Mouse (Mus musculus) MEL (cell line): Measurements from ENCODE around the gene Extl1. TPM values are rescaled to one million over a fixed set of nuclear protein-coding genes. Genes with fewer than 3 reads are reported as not detected.

ENCODE experiments used
- DNase-seq: peaks from one replicate; pipeline ENCODE4 v3.0.0; 2011; ENCODE audit warnings: low read depth, low spot score
- H3K27ac ChIP-seq: 2 replicates; pipeline ENCODE4 v1.5.1; 2012; ENCODE audit warnings: low read depth, mild to moderate bottlenecking, control low read depth, low read length, moderate library complexity; ENCODE audit not compliant: control insufficient read depth
- H3K27me3 ChIP-seq, 2 experiments: fragments of 150-350 bp in 1 of 2; sonication (generic) in 1 of 2; 2 replicates each; pipeline ENCODE4 v1.6.1; 2012; ENCODE audit warnings: low read length in 2 of 2, mild to moderate bottlenecking in 2 of 2, improper control_type of control experiment in 1 of 2, moderate library complexity in 1 of 2; ENCODE audit not compliant: insufficient read depth in 2 of 2, control insufficient read depth in 1 of 2
- H3K36me3 ChIP-seq, 2 experiments: 2 replicates each; pipeline ENCODE4 v1.6.1; 2012 to 2014; ENCODE audit warnings: low read length in 2 of 2, improper control_type of control experiment in 1 of 2, inconsistent platforms in 1 of 2, mild to moderate bottlenecking in 1 of 2; ENCODE audit not compliant: insufficient read depth in 2 of 2, control insufficient read depth in 1 of 2
- H3K4me1 ChIP-seq, 2 experiments: fragments of 150-350 bp in 1 of 2; sonication (generic) in 1 of 2; 2 replicates each; pipeline ENCODE4 v1.6.1; 2012; ENCODE audit warnings: low read length in 2 of 2, improper control_type of control experiment in 1 of 2, mild to moderate bottlenecking in 1 of 2; ENCODE audit not compliant: insufficient read depth in 2 of 2, control insufficient read depth in 1 of 2
- H3K4me3 ChIP-seq, 2 experiments: fragments of 150-350 bp in 1 of 2; sonication (generic) in 1 of 2; 2 replicates each; pipeline ENCODE4 v1.5.1; 2012; ENCODE audit warnings: low read depth in 2 of 2, low read length in 2 of 2, mild to moderate bottlenecking in 2 of 2, moderate library complexity in 2 of 2, control low read depth in 1 of 2, improper control_type of control experiment in 1 of 2; ENCODE audit not compliant: control insufficient read depth in 1 of 2, insufficient read depth in 1 of 2
- H3K79me2 ChIP-seq: 2 replicates; pipeline ENCODE4 v1.6.1; 2012; ENCODE audit warnings: mild to moderate bottlenecking, low read length, moderate library complexity; ENCODE audit not compliant: control insufficient read depth, poor library complexity, insufficient read depth
- H3K9ac ChIP-seq: 2 replicates; pipeline ENCODE4 v1.6.1; 2012; ENCODE audit warnings: low read depth, mild to moderate bottlenecking, control low read depth, low read length, moderate library complexity; ENCODE audit not compliant: control insufficient read depth, poor library complexity, severe bottlenecking
- H3K9me3 ChIP-seq: fragments of 150-350 bp; sonication (generic); replicated peaks from 2 replicates; pipeline ENCODE4 v1.6.1; 2012; ENCODE audit warnings: mild to moderate bottlenecking, low read length, improper control_type of control experiment, moderate library complexity; ENCODE audit not compliant: insufficient read depth
- BHLHE40 ChIP-seq: IDR thresholded peaks from 2 replicates; pipeline ENCODE4 v1.6.1; 2012; ENCODE audit warnings: low read depth, mild to moderate bottlenecking, inconsistent platforms, low read length, improper control_type of control experiment, borderline replicate concordance
- CHD1 ChIP-seq: IDR thresholded peaks from 2 replicates; pipeline ENCODE4 v1.6.1; 2012; ENCODE audit warnings: low read depth, mild to moderate bottlenecking, inconsistent platforms, low read length, improper control_type of control experiment
- CHD2 ChIP-seq: IDR thresholded peaks from 2 replicates; pipeline ENCODE4 v1.6.1; 2011; ENCODE audit warnings: low read length, improper control_type of control experiment
- CTCF ChIP-seq, 3 experiments: IDR thresholded peaks in 2 of 3; conservative IDR thresholded peaks in 1 of 3; 2 replicates each; pipeline ENCODE4 v1.5.1; 2011 to 2012; ENCODE audit warnings: low read length in 3 of 3, low read depth in 2 of 3, mild to moderate bottlenecking in 2 of 3, improper control_type of control experiment in 1 of 3, inconsistent platforms in 1 of 3, mixed read lengths in 1 of 3, moderate library complexity in 1 of 3; ENCODE audit not compliant: control insufficient read depth in 1 of 3, insufficient read depth in 1 of 3, poor library complexity in 1 of 3, severe bottlenecking in 1 of 3
- E2F4 ChIP-seq: IDR thresholded peaks from 2 replicates; pipeline ENCODE4 v1.6.1; 2011; ENCODE audit warnings: low read depth, low read length, improper control_type of control experiment, borderline replicate concordance
- EP300 ChIP-seq, 2 experiments: IDR thresholded peaks; 2 replicates each; pipeline ENCODE4 v1.6.1; 2011; ENCODE audit warnings: improper control_type of control experiment in 2 of 2, low read length in 2 of 2, low read depth in 1 of 2, mild to moderate bottlenecking in 1 of 2
- GABPA ChIP-seq: IDR thresholded peaks from 2 replicates; pipeline ENCODE4 v1.6.1; 2012; ENCODE audit warnings: low read depth, mild to moderate bottlenecking, inconsistent platforms, low read length, improper control_type of control experiment, moderate library complexity
- GATA1 ChIP-seq: IDR thresholded peaks from 2 replicates; pipeline ENCODE4 v1.6.1; 2011; ENCODE audit warnings: low read depth, low read length, improper control_type of control experiment
- HCFC1 ChIP-seq: IDR thresholded peaks from 2 replicates; pipeline ENCODE4 v1.6.1; 2012; ENCODE audit warnings: low read depth, mild to moderate bottlenecking, inconsistent platforms, low read length, improper control_type of control experiment, moderate library complexity
- KAT2A ChIP-seq: conservative IDR thresholded peaks from 2 replicates; pipeline ENCODE4 v1.6.1; 2012; ENCODE audit warnings: low read depth, low read length, improper control_type of control experiment, inconsistent platforms
- MAFK ChIP-seq: IDR thresholded peaks from 2 replicates; pipeline ENCODE4 v1.6.1; 2011; ENCODE audit warnings: low read depth, mild to moderate bottlenecking, low read length, improper control_type of control experiment, borderline replicate concordance
- MAZ ChIP-seq: IDR thresholded peaks from 2 replicates; pipeline ENCODE4 v1.6.1; 2012; ENCODE audit warnings: low read depth, mild to moderate bottlenecking, inconsistent platforms, low read length, improper control_type of control experiment
- MEF2A ChIP-seq: IDR thresholded peaks from 2 replicates; pipeline ENCODE4 v1.6.1; 2014; ENCODE audit warnings: low read depth, mild to moderate bottlenecking, inconsistent platforms, low read length, improper control_type of control experiment; ENCODE audit not compliant: poor library complexity, insufficient replicate concordance, severe bottlenecking; ENCODE audit errors: extremely low read depth
- MXI1 ChIP-seq: IDR thresholded peaks from 2 replicates; pipeline ENCODE4 v1.6.1; 2011; ENCODE audit warnings: mild to moderate bottlenecking, low read depth, low read length, improper control_type of control experiment
- MYC ChIP-seq: IDR thresholded peaks from 2 replicates; pipeline ENCODE4 v1.6.1; 2011; ENCODE audit warnings: low read depth, mild to moderate bottlenecking, low read length, improper control_type of control experiment, moderate library complexity
- NELFE ChIP-seq: IDR thresholded peaks from 2 replicates; pipeline ENCODE4 v1.6.1; 2011; ENCODE audit warnings: low read depth, low read length, improper control_type of control experiment
- NRF1 ChIP-seq: IDR thresholded peaks from 2 replicates; pipeline ENCODE4 v1.6.1; 2014; ENCODE audit warnings: low read depth, mild to moderate bottlenecking, inconsistent platforms, low read length, improper control_type of control experiment, moderate library complexity; ENCODE audit not compliant: poor library complexity, insufficient read depth, severe bottlenecking
- POLR2A ChIP-seq, 2 experiments: IDR thresholded peaks; 2 replicates each; pipeline ENCODE4 v1.6.1; 2011 to 2012; ENCODE audit warnings: low read length in 2 of 2, mild to moderate bottlenecking in 2 of 2, control low read depth in 1 of 2, improper control_type of control experiment in 1 of 2, low read depth in 1 of 2, moderate library complexity in 1 of 2; ENCODE audit not compliant: control insufficient read depth in 1 of 2, insufficient read depth in 1 of 2, poor library complexity in 1 of 2
- POLR2AphosphoS2 ChIP-seq: IDR thresholded peaks from 2 replicates; pipeline ENCODE4 v1.6.1; 2011; ENCODE audit warnings: low read length, improper control_type of control experiment
- RAD21 ChIP-seq: IDR thresholded peaks from 2 replicates; pipeline ENCODE4 v1.6.1; 2011; ENCODE audit warnings: mild to moderate bottlenecking, low read depth, low read length, improper control_type of control experiment
- SMC3 ChIP-seq: IDR thresholded peaks from 2 replicates; pipeline ENCODE4 v1.6.1; 2011; ENCODE audit warnings: low read depth, low read length, improper control_type of control experiment
- TAL1 ChIP-seq: IDR thresholded peaks from 2 replicates; pipeline ENCODE4 v1.6.1; 2012; ENCODE audit warnings: mild to moderate bottlenecking, inconsistent platforms, low read length, moderate library complexity, mixed read lengths
- TCF12 ChIP-seq: IDR thresholded peaks from 2 replicates; pipeline ENCODE4 v1.6.1; 2014; ENCODE audit warnings: low read depth, mild to moderate bottlenecking, inconsistent platforms, low read length, improper control_type of control experiment, moderate library complexity
- USF1 ChIP-seq: IDR thresholded peaks from 2 replicates; pipeline ENCODE4 v1.6.1; 2014; ENCODE audit warnings: low read depth, mild to moderate bottlenecking, inconsistent platforms, low read length, improper control_type of control experiment, moderate library complexity
- ZC3H11A ChIP-seq: IDR thresholded peaks from 2 replicates; pipeline ENCODE4 v1.6.1; 2012; ENCODE audit warnings: low read depth, mild to moderate bottlenecking, inconsistent platforms, low read length, improper control_type of control experiment
- ZKSCAN1 ChIP-seq: IDR thresholded peaks from 2 replicates; pipeline ENCODE4 v1.6.1; 2012; ENCODE audit warnings: low read depth, mild to moderate bottlenecking, inconsistent platforms, low read length, improper control_type of control experiment, moderate library complexity
- ZMIZ1 ChIP-seq: IDR thresholded peaks from 2 replicates; pipeline ENCODE4 v1.6.1; 2012; ENCODE audit warnings: low read depth, mild to moderate bottlenecking, inconsistent platforms, low read length, improper control_type of control experiment, moderate library complexity
- polyA plus RNA-seq, 2 experiments: library from polyadenylated mRNA; stranded (reverse) in 1 of 2; unstranded in 1 of 2; fragments of >175 nt in 1 of 2; fragments of >200 nt in 1 of 2; gene quantifications; 2 replicates each; pipeline versions ENCODE4 v1.2.1 to v1.2.4; 2012; ENCODE audit warnings: low replicate concordance in 2 of 2, low read depth in 1 of 2; ENCODE audit not compliant: insufficient read length in 2 of 2, insufficient read depth in 1 of 2, missing spikeins in 1 of 2
- total RNA-seq: library from RNA; depleted of rRNA; stranded (reverse); fragments of 300-350 nt; gene quantifications from 2 replicates; pipeline ENCODE4 v1.2.3, GENCODE M21; 2012

Gene Extl1
- total and polyA plus RNA-seq, 3 experiments: 0.04 to 0.33 TPM; not detected in 1

GRCm38 (mm10) chr4:134362124-134362523 lies 21.5 kb downstream of the Extl1 start:
- Histone ChIP-seq H3K9ac (no peak overlapping the region), H3K9me3 (no peaks in the 10 kb centered on the region), H3K36me3 (no peaks in the 10 kb centered on the region), H3K27me3 (no peaks in the 10 kb centered on the region), H3K4me3 (no peak overlapping the region), H3K4me1 (no peaks in the 10 kb centered on the region), H3K27ac (no peak overlapping the region), H3K79me2 (no peaks in the 10 kb centered on the region)
- no peak for DNase-seq
- TF ChIP-seq ZC3H11A (no peak), NRF1 (no peak), POLR2AphosphoS2 (no peak), E2F4 (no peak), POLR2A (IDR thresholded peaks at IDR 0.05; ENCODE audit: control insufficient read depth in 1 of 2, insufficient read depth in 1 of 2, low read depth in 1 of 2, low read length in 2 of 2, poor library complexity in 1 of 2) (no peak), MEF2A (no peak), CHD1 (no peak), MAFK (no peak), TAL1 (no peak), RAD21 (no peak), SMC3 (no peak)

- H3K36me3 ChIP-seq: no peaks in the 10 kb centered on the region
- no peak for DNase-seq
Measured at GRCm38 (mm10) chr4:134361215-134361614, 22.4 kb downstream of the Extl1 start.

More at GRCm38 (mm10) chr4:134361215-134361614, 22.4 kb downstream of the Extl1 start:
- H3K4me3 ChIP-seq: no peak overlapping the region
- peaks cover 0 to 2% of the 10 kb centered on the region in 2 experiments; a peak in 1 of 4 replicates for H3K4me1 ChIP-seq
- H3K27ac ChIP-seq: no peak overlapping the region
- no peak for TF ChIP-seq MAZ
- no peak for TF ChIP-seq GATA1
- no peak for TF ChIP-seq EP300 (IDR thresholded peaks at IDR 0.05; ENCODE audit: low read depth in 1 of 2, low read length in 2 of 2)
- TF ChIP-seq USF1: no peak
- TF ChIP-seq ZC3H11A: no peak
- TF ChIP-seq MYC: no peak
- TF ChIP-seq TAL1: no peak
- no peak for TF ChIP-seq KAT2A
- no peak for TF ChIP-seq ZKSCAN1
- TF ChIP-seq GABPA: no peak
- no peak for TF ChIP-seq CTCF (IDR thresholded peaks at IDR 0.05 in 2 of 3, conservative IDR thresholded peaks at IDR 0.05 in 1 of 3; ENCODE audit: control insufficient read depth in 1 of 3, insufficient read depth in 1 of 3, low read depth in 2 of 3, low read length in 3 of 3, poor library complexity in 1 of 3, severe bottlenecking in 1 of 3)
- TF ChIP-seq MAFK: no peak
- TF ChIP-seq CHD2: no peak
- no peak for TF ChIP-seq SMC3
- no peak for TF ChIP-seq NELFE
- no peak for TF ChIP-seq TCF12
- TF ChIP-seq HCFC1: no peak
- no peak for TF ChIP-seq MXI1
- no peak for TF ChIP-seq ZMIZ1
- no peak for TF ChIP-seq BHLHE40
- H3K79me2 ChIP-seq: no peaks in the 10 kb centered on the region
- no peak overlapping the region for H3K9ac ChIP-seq
- H3K27me3 ChIP-seq: no peaks in the 10 kb centered on the region
- no peaks in the 10 kb centered on the region for H3K9me3 ChIP-seq
